Mouse (Mus musculus) naive thymus-derived CD4-positive, alpha-beta T cell, adult 5 months (primary cell): ENCODE measurements around the gene Lamc3. TPM values are rescaled to one million over a fixed set of nuclear protein-coding genes. Genes with fewer than 3 reads are reported as not detected.

Experiments used
- polyA plus RNA-seq: library from polyadenylated mRNA; unstranded; fragments of 100-300 nt; shearing (Covaris generic); gene quantifications from one replicate; pipeline ENCODE4 v1.2.1, GENCODE M21; 2017

Gene Lamc3
- polyA plus RNA-seq: not detected

DNA sequence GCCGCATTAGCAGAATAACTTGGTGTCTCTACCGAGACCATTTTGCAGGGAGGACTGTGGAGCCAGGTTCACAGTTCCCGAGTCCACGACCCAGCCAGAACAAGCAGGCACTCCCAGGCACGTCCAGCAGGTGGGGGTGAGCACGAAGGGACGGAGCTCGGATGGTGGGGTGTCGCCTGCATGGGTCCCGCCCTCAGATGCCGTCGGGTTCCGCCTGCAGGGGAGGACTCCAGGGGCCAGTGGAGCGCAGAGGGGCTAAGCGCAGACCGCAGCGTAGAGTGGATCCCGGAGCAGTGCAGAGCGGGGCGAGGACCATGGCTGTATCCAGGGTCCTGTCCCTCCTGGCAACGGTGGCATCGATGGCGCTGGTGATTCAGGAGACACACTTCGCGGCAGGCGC lies at the start of gene Lamc3:
Gene Lamc3, plus strand, starts transcription at position 262 of the 400 bp plus-strand sequence.

DNA sequence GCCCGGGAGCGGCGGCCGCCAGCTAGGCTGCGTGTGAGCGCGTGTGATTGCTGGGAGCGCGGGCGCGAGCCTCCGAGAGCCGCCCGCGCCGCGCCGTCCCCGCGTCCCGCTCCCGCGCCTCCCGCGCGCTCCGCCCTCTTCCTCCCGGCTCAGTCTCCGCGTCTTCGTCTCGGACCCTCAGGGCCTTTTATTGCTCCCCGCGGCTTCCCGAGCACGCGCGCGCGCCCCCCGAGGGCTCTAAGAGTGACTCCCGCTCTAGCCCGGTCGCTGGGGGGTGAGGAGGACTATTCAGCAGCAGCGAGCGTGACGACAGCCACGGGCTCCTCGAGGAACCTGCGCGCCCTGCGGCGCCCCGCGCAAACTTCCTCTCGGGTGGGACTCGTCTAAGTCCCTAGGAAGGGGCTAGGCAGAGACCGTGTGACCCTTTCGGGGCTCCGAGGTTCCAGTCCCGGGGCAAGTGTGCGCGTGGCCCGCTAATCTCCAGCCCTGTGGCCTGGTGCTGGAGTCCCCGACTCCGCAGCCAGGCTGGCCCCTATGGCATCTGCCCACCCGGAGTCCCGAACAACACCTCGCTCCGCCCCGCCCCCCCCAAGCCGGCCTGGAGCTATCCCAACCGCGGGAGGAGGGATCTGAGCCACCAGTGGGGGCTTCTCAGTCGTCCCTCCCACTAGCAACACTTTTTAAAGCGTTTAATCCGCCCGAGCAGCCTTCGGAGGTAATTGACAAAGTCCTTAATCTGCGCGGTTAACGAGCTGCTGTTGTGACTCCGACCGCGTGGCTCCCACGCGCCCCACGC lies 41.0 kb upstream of the Lamc3 start, which contains the start of gene Fibcd1:
Gene Fibcd1, minus strand, starts transcription at position 110 of the 796 bp plus-strand sequence.

DNA sequence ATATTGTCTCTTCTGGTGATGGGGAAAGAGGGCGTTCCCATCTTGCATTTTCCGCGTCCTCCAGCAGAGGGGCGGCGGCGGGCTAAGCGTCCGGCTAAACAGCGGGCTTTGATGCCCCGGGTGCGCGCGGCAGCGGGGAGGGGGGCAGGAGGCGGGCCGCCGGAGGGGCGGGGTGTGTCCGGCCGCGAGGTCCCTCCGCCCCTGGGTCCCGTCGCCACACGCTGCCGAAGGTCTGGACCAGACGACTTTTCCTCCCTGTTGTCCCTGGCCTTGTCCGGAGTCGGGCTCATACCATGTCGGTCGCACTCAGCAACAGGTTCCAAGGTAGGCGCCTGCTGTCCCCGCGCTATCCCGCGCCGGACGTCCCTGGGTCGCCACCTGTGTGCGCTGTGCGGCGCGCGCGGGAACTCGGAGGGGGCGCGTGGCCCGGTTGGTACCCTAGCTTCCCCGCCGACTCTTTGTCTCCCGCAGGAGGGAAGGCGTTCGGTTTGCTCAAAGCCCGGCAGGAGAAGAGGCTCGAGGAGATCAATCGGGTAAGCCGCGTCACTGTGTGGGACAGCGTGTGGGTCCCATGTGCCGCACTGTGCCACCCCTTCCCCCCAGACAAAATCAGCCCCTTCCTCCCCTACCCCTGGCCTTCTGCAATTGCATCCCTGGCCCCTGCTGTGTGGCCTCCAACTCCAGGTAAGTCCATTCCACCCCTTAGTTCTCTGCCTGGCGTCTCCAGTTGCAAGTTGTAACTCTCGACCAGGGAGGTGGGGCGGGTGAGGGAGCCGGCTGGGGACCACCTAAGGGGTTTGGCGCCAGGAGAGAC lies 63.2 kb downstream of the Lamc3 start, which contains the start of gene Aif1l:
Gene Aif1l, plus strand, starts transcription at position 82 of the 814 bp plus-strand sequence.

DNA sequence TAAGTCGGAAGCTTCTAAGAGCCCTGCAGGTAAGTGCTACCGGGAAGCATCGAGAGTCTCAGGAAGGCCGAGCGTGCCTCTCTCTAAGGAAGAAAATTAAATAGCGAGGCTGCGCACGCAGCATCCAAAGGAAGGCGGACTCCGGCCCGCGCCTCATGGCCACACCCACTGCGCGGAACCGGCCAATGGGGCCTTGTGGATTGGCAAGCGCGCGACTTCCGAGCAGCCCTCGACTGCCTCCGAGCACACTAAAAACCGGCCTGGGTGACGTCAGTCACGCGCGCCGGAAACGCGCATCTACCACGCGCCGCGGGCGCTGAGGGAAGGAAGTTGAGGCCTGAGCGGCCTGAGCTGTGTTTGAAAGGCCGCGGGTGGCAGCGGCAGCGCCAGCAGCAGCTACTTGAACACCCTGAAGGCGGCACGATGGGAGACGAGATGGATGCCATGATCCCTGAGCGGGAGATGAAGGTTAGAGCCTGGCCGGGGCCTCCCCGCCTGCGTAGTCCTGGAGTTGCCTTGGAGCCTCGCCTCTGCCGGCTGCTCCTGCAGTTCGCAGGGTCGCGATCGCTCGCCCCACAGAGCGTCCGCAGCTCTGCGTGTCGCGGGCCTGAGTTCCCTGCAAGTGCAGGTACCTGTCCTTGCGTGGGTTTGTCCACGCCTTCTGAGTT lies 87.2 kb downstream of the Lamc3 start, which contains the start of gene Nup214:
Gene Nup214, plus strand, starts transcription at position 296 of the 668 bp plus-strand sequence.

Other genes with a start within 250 kb of the Lamc3 start
- gene Prdm12, start 247.3 kb upstream of the Lamc3 start, polyA plus RNA-seq: not detected
- 47.0 TPM for gene Exosc2, start 216.6 kb upstream of the Lamc3 start, polyA plus RNA-seq
- gene Abl1, start 198.9 kb upstream of the Lamc3 start, polyA plus RNA-seq: 29.1 TPM
- gene Qrfp, start 76.7 kb upstream of the Lamc3 start, polyA plus RNA-seq: 0.58 TPM
- gene Fibcd1, start 41.3 kb upstream of the Lamc3 start, polyA plus RNA-seq: 0.21 TPM
- gene Aif1l, start 62.8 kb downstream of the Lamc3 start, polyA plus RNA-seq: not detected
- gene Nup214, start 87.1 kb downstream of the Lamc3 start, polyA plus RNA-seq: 106 TPM
- 48.3 TPM for gene Fam78a, start 197.6 kb downstream of the Lamc3 start, polyA plus RNA-seq
- gene Plpp7, start 208.2 kb downstream of the Lamc3 start, polyA plus RNA-seq: not detected